Mouse (Mus musculus): ENCODE results near the gene Dnajc5g. TPM values are rescaled to one million over a fixed set of nuclear protein-coding genes. Genes with fewer than 3 reads are reported as not detected.

Gene Dnajc5g
- total and polyA plus RNA-seq, 3 experiments, result not detected

- Histone ChIP-seq H3K4me3 (replicated peaks in 1 of 3; ENCODE audit: low read depth in 2 of 3, low read length in 2 of 3, poor library complexity in 1 of 3) (no peak overlapping the region), H3K27me3 (replicated peaks) (no peaks in the 10 kb centered on the region), H3K36me3 (replicated peaks in 1 of 2; ENCODE audit: control insufficient read depth in 1 of 2, insufficient read depth in 1 of 2, low read length in 1 of 2) (no peaks in the 10 kb centered on the region), H3K4me2 (ENCODE audit: insufficient read depth, low read depth, poor library complexity, severe bottlenecking) (no peak overlapping the region), H3K79me2 (replicated peaks; ENCODE audit: control insufficient read depth, extremely low read depth, insufficient read depth, poor library complexity, severe bottlenecking) (no peaks in the 10 kb centered on the region), H3K4me1 (ENCODE audit: control insufficient read depth in 1 of 2, insufficient read depth in 2 of 2) (peaks cover 2 to 30% of the 10 kb centered on the region in 2 experiments; a peak in 3 of 4 replicates), H3K9ac (ENCODE audit: insufficient read depth, low read depth) (no peak overlapping the region), H3K27ac (ENCODE audit: insufficient read depth, low read depth) (no peak overlapping the region), H3K9me3 (replicated peaks; ENCODE audit: low read length) (no peaks in the 10 kb centered on the region)
- in situ Hi-C loops (cut with MboI; ENCODE audit: low pct_ligation_motif_present, low pct_unique_long_range_greater_than_20kb, low sequenced_read_pairs), result no loop called here
- no peak for DNase-seq (ENCODE audit: extremely low read depth)
- dilution Hi-C loops (cut with MboI; ENCODE audit: extremely low pct_ligation_motif_present, extremely low pct_unique_long_range_greater_than_20kb, low sequenced_read_pairs), result no loop called here
- no peak for TF ChIP-seq GABPA (IDR thresholded peaks at IDR 0.05; ENCODE audit: insufficient replicate concordance, low read depth, low read length)
- TF ChIP-seq TCF12 (IDR thresholded peaks at IDR 0.05; ENCODE audit: low read depth, low read length), result no peak
- TF ChIP-seq MYC (IDR thresholded peaks at IDR 0.05; ENCODE audit: low read depth, low read length), result no peak
- TF ChIP-seq ZKSCAN1 (IDR thresholded peaks at IDR 0.05; ENCODE audit: borderline replicate concordance, low read depth, low read length), result no peak
- TF ChIP-seq CTCF (conservative IDR thresholded peaks at IDR 0.05 in 1 of 2, IDR thresholded peaks at IDR 0.05 in 1 of 2; ENCODE audit: low read depth in 2 of 2, low read length in 2 of 2), result no peak
- TF ChIP-seq RAD21 (IDR thresholded peaks at IDR 0.05; ENCODE audit: low read depth, low read length), result no peak
- TF ChIP-seq POLR2A (IDR thresholded peaks at IDR 0.05; ENCODE audit: low read depth, low read length), result no peak
Observed at GRCm38 (mm10) chr5:31123481-31123880, 17.4 kb downstream of the Dnajc5g start.

GRCm38 (mm10) chr5:31126050-31126449 lies 20.0 kb downstream of the Dnajc5g start:
- Histone ChIP-seq H3K27ac (ENCODE audit: insufficient read depth, low read depth) (no peak overlapping the region), H3K9ac (ENCODE audit: insufficient read depth, low read depth) (no peak overlapping the region), H3K36me3 (replicated peaks in 1 of 2; ENCODE audit: control insufficient read depth in 1 of 2, insufficient read depth in 1 of 2, low read length in 1 of 2) (no peaks in the 10 kb centered on the region), H3K4me3 (replicated peaks in 1 of 3; ENCODE audit: low read depth in 2 of 3, low read length in 2 of 3, poor library complexity in 1 of 3) (no peak overlapping the region), H3K4me2 (ENCODE audit: insufficient read depth, low read depth, poor library complexity, severe bottlenecking) (no peak overlapping the region), H3K4me1 (ENCODE audit: control insufficient read depth in 1 of 2, insufficient read depth in 2 of 2) (peaks cover 2 to 25% of the 10 kb centered on the region in 2 experiments; a peak in 3 of 4 replicates), H3K27me3 (replicated peaks) (peaks cover 3% of the 10 kb centered on the region), H3K9me3 (replicated peaks; ENCODE audit: low read length) (no peaks in the 10 kb centered on the region), H3K79me2 (replicated peaks; ENCODE audit: control insufficient read depth, extremely low read depth, insufficient read depth, poor library complexity, severe bottlenecking) (no peaks in the 10 kb centered on the region)
- in situ Hi-C loops (cut with MboI; ENCODE audit: low pct_ligation_motif_present, low pct_unique_long_range_greater_than_20kb, low sequenced_read_pairs), result no loop called here
- TF ChIP-seq RAD21 (IDR thresholded peaks at IDR 0.05; ENCODE audit: low read depth, low read length) (peak; percentile 49), NELFE (IDR thresholded peaks at IDR 0.05; ENCODE audit: low read depth, low read length) (no peak), KAT2A (IDR thresholded peaks at IDR 0.05; ENCODE audit: insufficient replicate concordance, low read length) (no peak), SIN3A (IDR thresholded peaks at IDR 0.05; ENCODE audit: low read length) (no peak), HCFC1 (IDR thresholded peaks at IDR 0.05; ENCODE audit: low read depth, low read length) (no peak), ZNF384 (IDR thresholded peaks at IDR 0.05; ENCODE audit: low read depth, low read length) (peak; percentile 50; the same call in 1 of the 2 replicates), POLR2A (IDR thresholded peaks at IDR 0.05; ENCODE audit: low read depth, low read length) (no peak), ZKSCAN1 (IDR thresholded peaks at IDR 0.05; ENCODE audit: borderline replicate concordance, low read depth, low read length) (no peak), TCF12 (IDR thresholded peaks at IDR 0.05; ENCODE audit: low read depth, low read length) (no peak), RCOR1 (conservative IDR thresholded peaks at IDR 0.05; ENCODE audit: low read depth, low read length) (no peak), MYC (IDR thresholded peaks at IDR 0.05; ENCODE audit: low read depth, low read length) (no peak), CHD2 (IDR thresholded peaks at IDR 0.05; ENCODE audit: low read length) (no peak), MAX (IDR thresholded peaks at IDR 0.05; ENCODE audit: low read length) (no peak), USF1 (IDR thresholded peaks at IDR 0.05; ENCODE audit: low read depth, low read length) (no peak), UBTF (IDR thresholded peaks at IDR 0.05; ENCODE audit: low read depth, low read length) (no peak), ZMIZ1 (IDR thresholded peaks at IDR 0.05; ENCODE audit: low read depth, low read length) (no peak), CTCF (conservative IDR thresholded peaks at IDR 0.05 in 1 of 2, IDR thresholded peaks at IDR 0.05 in 1 of 2; ENCODE audit: low read depth in 2 of 2, low read length in 2 of 2) (peak in 1 of 2 experiments; percentile 64; a peak in 2 of 4 replicates), GABPA (IDR thresholded peaks at IDR 0.05; ENCODE audit: insufficient replicate concordance, low read depth, low read length) (no peak), USF2 (conservative IDR thresholded peaks at IDR 0.05; ENCODE audit: low read depth, low read length) (no peak)
- peak; percentile 31 for DNase-seq (ENCODE audit: extremely low read depth)
- dilution Hi-C loops (cut with MboI; ENCODE audit: extremely low pct_ligation_motif_present, extremely low pct_unique_long_range_greater_than_20kb, low sequenced_read_pairs), result no loop called here
